Mouse (Mus musculus) CH12.LX (cell line): ENCODE measurements around the gene Dab2. TPM values are rescaled to one million over a fixed set of nuclear protein-coding genes. Genes with fewer than 3 reads are reported as not detected.
A peak's percentile ranks its signal among the peaks of the same experiment; 100 is the strongest.

Experiments
- DNase-seq: peaks from one replicate; pipeline ENCODE4 v3.0.0-alpha.2; 2013; ENCODE audit errors: extremely low read depth
- H3K27ac ChIP-seq: 2 replicates; pipeline ENCODE4 v1.5.1; 2012; ENCODE audit warnings: low read depth, mild to moderate bottlenecking, control low read depth, moderate library complexity; ENCODE audit not compliant: insufficient read depth
- H3K27me3 ChIP-seq: replicated peaks from 2 replicates; pipeline ENCODE3; 2012; ENCODE audit warnings: inconsistent platforms
- H3K36me3 ChIP-seq, 2 experiments: replicated peaks in 1 of 2; 2 replicates each; pipeline versions ENCODE3 to v1.6.1; 2012; ENCODE audit warnings: inconsistent platforms in 1 of 2, low read length in 1 of 2, mild to moderate bottlenecking in 1 of 2, mixed read lengths in 1 of 2, moderate library complexity in 1 of 2; ENCODE audit not compliant: control insufficient read depth in 1 of 2, insufficient read depth in 1 of 2
- H3K4me1 ChIP-seq, 2 experiments: 2 replicates each; pipeline ENCODE4 v1.6.1; 2012; ENCODE audit warnings: inconsistent platforms in 1 of 2, moderate library complexity in 1 of 2; ENCODE audit not compliant: insufficient read depth in 2 of 2, control insufficient read depth in 1 of 2
- H3K4me2 ChIP-seq: 2 replicates; pipeline ENCODE4 v1.6.1; 2012; ENCODE audit warnings: low read depth, mild to moderate bottlenecking, control low read depth; ENCODE audit not compliant: poor library complexity, insufficient read depth, severe bottlenecking
- H3K4me3 ChIP-seq, 3 experiments: fragments of 150-350 bp in 1 of 3; sonication (generic) in 1 of 3; replicated peaks in 1 of 3; 2 replicates each; pipeline versions ENCODE3 to v1.5.1; 2011 to 2012; ENCODE audit warnings: low read depth in 2 of 3, low read length in 2 of 3, mild to moderate bottlenecking in 2 of 3, moderate library complexity in 2 of 3, control low read depth in 1 of 3, improper control_type of control experiment in 1 of 3, inconsistent platforms in 1 of 3, mixed read lengths in 1 of 3; ENCODE audit not compliant: poor library complexity in 1 of 3
- H3K79me2 ChIP-seq: replicated peaks from 2 replicates; pipeline ENCODE4 v1.6.1; 2012; ENCODE audit warnings: mild to moderate bottlenecking, moderate library complexity; ENCODE audit not compliant: control insufficient read depth, poor library complexity, insufficient read depth, severe bottlenecking; ENCODE audit errors: extremely low read depth
- H3K9ac ChIP-seq: 2 replicates; pipeline ENCODE4 v1.6.1; 2012; ENCODE audit warnings: low read depth, mild to moderate bottlenecking, control low read depth, moderate library complexity; ENCODE audit not compliant: insufficient read depth
- H3K9me3 ChIP-seq: replicated peaks from 2 replicates; pipeline ENCODE3; 2012; ENCODE audit warnings: low read length, inconsistent platforms, mixed read lengths
- BHLHE40 ChIP-seq: IDR thresholded peaks from 2 replicates; pipeline ENCODE4 v1.6.1; 2011; ENCODE audit warnings: mild to moderate bottlenecking, low read depth, low read length, improper control_type of control experiment
- CHD1 ChIP-seq: IDR thresholded peaks from 2 replicates; pipeline ENCODE4 v1.6.1; 2012; ENCODE audit warnings: low read depth, low read length, improper control_type of control experiment, inconsistent platforms
- CHD2 ChIP-seq: IDR thresholded peaks from 2 replicates; pipeline ENCODE4 v1.6.1; 2011; ENCODE audit warnings: low read length, improper control_type of control experiment
- CTCF ChIP-seq, 2 experiments: IDR thresholded peaks in 1 of 2; conservative IDR thresholded peaks in 1 of 2; 2 replicates each; pipeline ENCODE4 v1.5.1; 2011 to 2012; ENCODE audit warnings: low read depth in 2 of 2, low read length in 2 of 2, improper control_type of control experiment in 1 of 2, inconsistent platforms in 1 of 2, mild to moderate bottlenecking in 1 of 2, moderate library complexity in 1 of 2
- E2F4 ChIP-seq: IDR thresholded peaks from 2 replicates; pipeline ENCODE4 v1.6.1; 2011; ENCODE audit warnings: low read depth, low read length, improper control_type of control experiment; ENCODE audit not compliant: insufficient replicate concordance
- EP300 ChIP-seq: IDR thresholded peaks from 2 replicates; pipeline ENCODE4 v1.6.1; 2011; ENCODE audit warnings: low read length, improper control_type of control experiment
- HCFC1 ChIP-seq: IDR thresholded peaks from 2 replicates; pipeline ENCODE4 v1.6.1; 2012; ENCODE audit warnings: low read depth, mild to moderate bottlenecking, inconsistent platforms, low read length, improper control_type of control experiment
- IRF4 ChIP-seq: IDR thresholded peaks from 2 replicates; pipeline ENCODE4 v1.6.1; 2014; ENCODE audit warnings: low read depth, mild to moderate bottlenecking, inconsistent platforms, low read length, improper control_type of control experiment
- JUN ChIP-seq: IDR thresholded peaks from 2 replicates; pipeline ENCODE4 v1.6.1; 2011; ENCODE audit warnings: low read depth, mild to moderate bottlenecking, low read length, improper control_type of control experiment, moderate library complexity; ENCODE audit not compliant: insufficient read depth
- MAFK ChIP-seq: IDR thresholded peaks from 2 replicates; pipeline ENCODE4 v1.6.1; 2011; ENCODE audit warnings: low read length, improper control_type of control experiment; ENCODE audit not compliant: insufficient replicate concordance
- MAZ ChIP-seq: IDR thresholded peaks from 2 replicates; pipeline ENCODE4 v1.6.1; 2012; ENCODE audit warnings: low read depth, mild to moderate bottlenecking, inconsistent platforms, low read length, improper control_type of control experiment, moderate library complexity
- MYC ChIP-seq: IDR thresholded peaks from 2 replicates; pipeline ENCODE4 v1.6.1; 2011; ENCODE audit warnings: low read depth, mild to moderate bottlenecking, improper control_type of control experiment, low read length
- NELFE ChIP-seq: IDR thresholded peaks from 2 replicates; pipeline ENCODE4 v1.6.1; 2011; ENCODE audit warnings: low read depth, low read length, improper control_type of control experiment
- NRF1 ChIP-seq: IDR thresholded peaks from 2 replicates; pipeline ENCODE4 v1.6.1; 2014; ENCODE audit warnings: low read depth, mild to moderate bottlenecking, inconsistent platforms, low read length, improper control_type of control experiment, moderate library complexity
- POLR2A ChIP-seq: IDR thresholded peaks from 2 replicates; pipeline ENCODE4 v1.6.1; 2011; ENCODE audit warnings: low read depth, mild to moderate bottlenecking, improper control_type of control experiment, low read length
- RCOR1 ChIP-seq: conservative IDR thresholded peaks from 2 replicates; pipeline ENCODE4 v1.6.1; 2012; ENCODE audit warnings: low read depth, mild to moderate bottlenecking, inconsistent platforms, low read length, improper control_type of control experiment
- SIN3A ChIP-seq: IDR thresholded peaks from 2 replicates; pipeline ENCODE4 v1.6.1; 2012; ENCODE audit warnings: low read length, improper control_type of control experiment, inconsistent platforms
- SMC3 ChIP-seq: IDR thresholded peaks from 2 replicates; pipeline ENCODE4 v1.6.1; 2011; ENCODE audit warnings: low read depth, low read length, improper control_type of control experiment
- TBP ChIP-seq: conservative IDR thresholded peaks from 2 replicates; pipeline ENCODE4 v1.6.1; 2011; ENCODE audit warnings: low read depth, low read length, improper control_type of control experiment
- USF1 ChIP-seq: IDR thresholded peaks from 2 replicates; pipeline ENCODE4 v1.6.1; 2014; ENCODE audit warnings: low read depth, mild to moderate bottlenecking, inconsistent platforms, low read length, improper control_type of control experiment
- USF2 ChIP-seq: conservative IDR thresholded peaks from 2 replicates; pipeline ENCODE4 v1.6.1; 2011; ENCODE audit warnings: low read depth, low read length, improper control_type of control experiment
- ZKSCAN1 ChIP-seq: IDR thresholded peaks from 2 replicates; pipeline ENCODE4 v1.6.1; 2012; ENCODE audit warnings: low read depth, inconsistent platforms, low read length, improper control_type of control experiment, borderline replicate concordance
- ZMIZ1 ChIP-seq: IDR thresholded peaks from 2 replicates; pipeline ENCODE4 v1.6.1; 2012; ENCODE audit warnings: low read depth, mild to moderate bottlenecking, inconsistent platforms, low read length, improper control_type of control experiment
- ZNF384 ChIP-seq: IDR thresholded peaks from 2 replicates; pipeline ENCODE4 v1.6.1; 2012; ENCODE audit warnings: low read depth, low read length, improper control_type of control experiment, inconsistent platforms
- dilution Hi-C: fragments of 300-500 bp; cut with MboI; formaldehyde crosslinking; loops from 2 replicates; pipeline ENCODE4 v1.14.3; 2020; ENCODE audit warnings: low sequenced_read_pairs; ENCODE audit not compliant: extremely low pct_unique_long_range_greater_than_20kb, extremely low pct_ligation_motif_present
- in situ Hi-C: fragments of 300-500 bp; cut with MboI; formaldehyde crosslinking; loops from 3 replicates; pipeline ENCODE4 v1.14.3; 2019; ENCODE audit warnings: low sequenced_read_pairs, low pct_ligation_motif_present, low pct_unique_long_range_greater_than_20kb, mixed read lengths
- polyA plus RNA-seq: library from polyadenylated mRNA; unstranded; fragments of >175 nt; gene quantifications from 2 replicates; pipeline ENCODE4 v1.2.1, GENCODE M21; 2012; ENCODE audit warnings: low read depth; ENCODE audit not compliant: insufficient read length
- total RNA-seq, 2 experiments: library from RNA; depleted of rRNA; stranded (reverse); fragments of 300-350 nt in 1 of 2; fragments of >200 nt in 1 of 2; gene quantifications; 2 replicates each; pipeline ENCODE4 v1.2.3; 2012 to 2014

Gene Dab2
- total and polyA plus RNA-seq, 3 experiments = 0.17 TPM; not detected in 1

GRCm38 (mm10) chr15:6283249-6283648 is 16.3 kb upstream of the Dab2 start:
- peaks cover 0 to 7% of the 10 kb centered on the region in 2 experiments; a peak in 1 of 4 replicates for H3K4me1 ChIP-seq
- H3K27me3 ChIP-seq = no peaks in the 10 kb centered on the region
- H3K4me2 ChIP-seq = peak overlapping the region; percentile 56
- no peak overlapping the region for H3K4me3 ChIP-seq
- dilution Hi-C loops (no loop called here), in situ Hi-C loops (no loop called here)
- DNase-seq = no peak
- H3K36me3 ChIP-seq = no peaks in the 10 kb centered on the region
- H3K27ac ChIP-seq = 0 out of 2 replicates have a peak overlapping the region, but pooled peaks have one; percentile 36
- H3K9ac ChIP-seq = no peak overlapping the region
- no peaks in the 10 kb centered on the region for H3K79me2 ChIP-seq
- TF ChIP-seq NELFE = no peak
- peak; percentile 58 for TF ChIP-seq ZNF384
- TF ChIP-seq E2F4 = no peak
- TF ChIP-seq MYC = no peak
- TF ChIP-seq BHLHE40 = no peak
- H3K9me3 ChIP-seq = no peaks in the 10 kb centered on the region

- Histone ChIP-seq H3K27ac (no peak overlapping the region), H3K36me3 (no peaks in the 10 kb centered on the region), H3K4me2 (no peak overlapping the region), H3K79me2 (no peaks in the 10 kb centered on the region), H3K4me1 (peaks cover 6 to 10% of the 10 kb centered on the region in 2 experiments; a peak in 3 of 4 replicates), H3K4me3 (no peak overlapping the region), H3K9me3 (no peaks in the 10 kb centered on the region), H3K27me3 (no peaks in the 10 kb centered on the region), H3K9ac (no peak overlapping the region)
- dilution Hi-C loops (no loop called here), in situ Hi-C loops (no loop called here)
- TF ChIP-seq MAFK (no peak), CTCF (conservative IDR thresholded peaks at IDR 0.05 in 1 of 2, IDR thresholded peaks at IDR 0.05 in 1 of 2; ENCODE audit: low read depth in 2 of 2, low read length in 2 of 2) (no peak), HCFC1 (no peak), JUN (no peak), POLR2A (no peak), SIN3A (no peak), USF1 (no peak), CHD2 (no peak)
- no peak for DNase-seq
Observed at GRCm38 (mm10) chr15:6296071-6296470, 3.5 kb upstream of the Dab2 start.

- Histone ChIP-seq H3K4me1 (peaks cover 6 to 10% of the 10 kb centered on the region in 2 experiments; a peak in 3 of 4 replicates), H3K27me3 (no peaks in the 10 kb centered on the region), H3K4me3 (no peak overlapping the region), H3K4me2 (no peak overlapping the region), H3K9ac (no peak overlapping the region), H3K79me2 (no peaks in the 10 kb centered on the region), H3K9me3 (no peaks in the 10 kb centered on the region), H3K27ac (no peak overlapping the region), H3K36me3 (no peaks in the 10 kb centered on the region)
- TF ChIP-seq EP300 (no peak), SMC3 (no peak), USF1 (no peak), JUN (no peak), RCOR1 (no peak), CHD2 (no peak), ZKSCAN1 (no peak), MAZ (no peak), POLR2A (no peak), TBP (no peak), CHD1 (no peak), CTCF (conservative IDR thresholded peaks at IDR 0.05 in 1 of 2, IDR thresholded peaks at IDR 0.05 in 1 of 2; ENCODE audit: low read depth in 2 of 2, low read length in 2 of 2) (no peak), ZMIZ1 (no peak), IRF4 (no peak), MYC (no peak), NRF1 (no peak), USF2 (no peak), ZNF384 (no peak)
- dilution Hi-C loops = no loop called here
- in situ Hi-C loops = no loop called here
- no peak for DNase-seq
Observed at GRCm38 (mm10) chr15:6298726-6299125, 862 bp upstream of the Dab2 start.
